Mouse (Mus musculus) stomach, embryonic 14.5 days (tissue): ENCODE measurements around the gene Vamp4. TPM values are rescaled to one million over a fixed set of nuclear protein-coding genes. Genes with fewer than 3 reads are reported as not detected.

Source experiments
- ATAC-seq: fragments of 200-750 bp; cut with Nextera tagmentation; 2 replicates; pipeline ENCODE4 v1.8.0; 2017; ENCODE audit warnings: low read depth, moderate TSS enrichment; ENCODE audit not compliant: insufficient number of reproducible peaks, insufficient read depth, low FRiP score
- H3K27ac ChIP-seq: fragments of 300-500 bp; sonication (generic); 2 replicates; pipeline ENCODE4 v1.5.1; 2014; ENCODE audit warnings: mild to moderate bottlenecking, low read length, moderate library complexity, mixed read lengths
- H3K27me3 ChIP-seq: fragments of 300-500 bp; sonication (generic); 2 replicates; pipeline ENCODE4 v1.6.1; 2014; ENCODE audit warnings: low read length, control low read depth, mixed read lengths; ENCODE audit not compliant: control insufficient read depth, insufficient read depth
- H3K36me3 ChIP-seq: fragments of 300-500 bp; sonication (generic); 2 replicates; pipeline ENCODE4 v1.6.1; 2014; ENCODE audit warnings: mild to moderate bottlenecking, control low read depth, low read length, moderate library complexity, mixed read lengths; ENCODE audit not compliant: control insufficient read depth, insufficient read depth
- H3K4me1 ChIP-seq: fragments of 300-500 bp; sonication (generic); 2 replicates; pipeline ENCODE4 v1.6.1; 2014; ENCODE audit warnings: low read length, control low read depth, mixed read lengths; ENCODE audit not compliant: control insufficient read depth, insufficient read depth
- H3K4me2 ChIP-seq: fragments of 300-500 bp; sonication (generic); replicated peaks from 2 replicates; pipeline ENCODE4 v1.6.1; 2014; ENCODE audit warnings: low read depth, low read length, control low read depth
- H3K4me3 ChIP-seq: fragments of 300-500 bp; sonication (generic); 2 replicates; pipeline ENCODE4 v1.5.1; 2014; ENCODE audit warnings: low read depth, low read length, control low read depth
- H3K9ac ChIP-seq: fragments of 300-500 bp; sonication (generic); replicated peaks from 2 replicates; pipeline ENCODE4 v1.6.1; 2014; ENCODE audit warnings: low read depth, mild to moderate bottlenecking, control low read depth, low read length, moderate library complexity, mixed read lengths
- H3K9me3 ChIP-seq: fragments of 300-500 bp; sonication (generic); 2 replicates; pipeline ENCODE4 v1.6.1; 2016; ENCODE audit warnings: low read depth, low read length, control low read depth; ENCODE audit not compliant: control insufficient read depth
- WGBS: fragments of 180-500 bp; shearing (Covaris S2); extraction: QIAGEN DNeasy Blood & Tissue Kit; methylation state at CpG from one replicate; pipeline ENCODE4 v1.1.7; 2014; 5-methylcytosine and 5-hydroxymethylcytosine counted together
- polyA plus RNA-seq: library from polyadenylated mRNA; unstranded; fragments of >200 nt; fragmentation: Nextera tagmentation; extraction: Ambion mirVana; gene quantifications from 2 replicates; pipeline ENCODE4 v1.2.1, GENCODE M21; 2014

Vamp4 gene
- polyA plus RNA-seq, 1 experiment from 2014 or later: 55.8 TPM

DNA sequence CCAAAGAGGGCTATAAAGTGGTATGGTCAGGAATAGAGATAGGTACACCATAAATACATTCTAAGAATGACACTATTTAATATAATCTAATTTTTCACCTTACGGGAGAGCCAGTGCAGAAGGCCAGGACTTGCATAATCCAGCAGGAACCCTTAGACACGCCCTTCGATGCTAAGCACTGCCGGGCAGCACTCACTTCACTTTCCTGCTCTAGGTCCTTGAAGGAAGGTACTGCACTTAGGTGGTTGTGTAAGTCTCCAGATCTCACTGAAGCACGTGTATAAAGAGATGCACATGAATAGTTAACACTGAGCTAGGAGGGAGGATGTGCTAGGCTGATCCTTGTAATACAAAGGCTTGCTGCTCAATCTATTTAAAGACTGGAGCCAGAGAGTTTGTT is 29.3 kb downstream of the Vamp4 start:
- Histone ChIP-seq H3K36me3 (peaks cover 6% of the 10 kb centered on the region; the same call in 1 of the 2 replicates), H3K27me3 (no peaks in the 10 kb centered on the region), H3K9ac (no peak overlapping the region), H3K4me1 (no peaks in the 10 kb centered on the region), H3K27ac (no peak overlapping the region), H3K4me2 (no peak overlapping the region), H3K4me3 (no peak overlapping the region), H3K9me3 (no peaks in the 10 kb centered on the region)
- ATAC-seq: no peak
- WGBS: 91% methylated on average over 5 of the region's 5 CpGs

DNA sequence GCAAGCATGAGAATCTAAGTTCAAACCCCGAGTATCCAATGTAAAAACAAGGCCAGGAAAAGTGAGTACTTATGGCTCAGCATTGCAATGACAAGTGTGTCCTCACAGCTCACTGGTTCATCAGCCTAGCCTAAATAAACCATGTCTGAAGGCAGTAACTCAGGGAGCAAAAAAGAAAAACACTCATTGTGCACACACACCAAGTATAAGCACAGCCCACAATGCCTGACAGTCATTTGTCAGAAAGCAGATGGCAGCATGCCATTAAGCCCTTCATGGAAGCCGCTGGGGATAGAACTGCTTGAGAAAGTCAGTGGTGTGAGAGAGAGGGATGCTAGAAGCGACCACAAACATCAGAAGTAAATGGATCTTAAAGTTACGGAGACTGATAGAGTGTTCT is 31.0 kb downstream of the Vamp4 start:
- peaks cover 6% of the 10 kb centered on the region; the same call in 1 of the 2 replicates for H3K36me3 ChIP-seq
- H3K27me3 ChIP-seq: no peaks in the 10 kb centered on the region
- H3K4me3 ChIP-seq: no peak overlapping the region
- no peaks in the 10 kb centered on the region for H3K4me1 ChIP-seq
- H3K9ac ChIP-seq: no peak overlapping the region
- no peak overlapping the region for H3K4me2 ChIP-seq
- no peak overlapping the region for H3K27ac ChIP-seq
- WGBS: 68% methylated on average over 4 of the region's 4 CpGs
- no peak for ATAC-seq
- H3K9me3 ChIP-seq: no peaks in the 10 kb centered on the region

GRCm38 (mm10) chr1:162608127-162608526 is 37.8 kb downstream of the Vamp4 start:
- H3K4me3 ChIP-seq: no peak overlapping the region
- H3K4me2 ChIP-seq: no peak overlapping the region
- no peak overlapping the region for H3K9ac ChIP-seq
- 32% methylated on average over 1 of the region's 1 CpGs for WGBS
- H3K9me3 ChIP-seq: no peaks in the 10 kb centered on the region
- no peaks in the 10 kb centered on the region for H3K27me3 ChIP-seq
- H3K4me1 ChIP-seq: no peaks in the 10 kb centered on the region
- H3K27ac ChIP-seq: no peak overlapping the region
- ATAC-seq: no peak
- no peaks in the 10 kb centered on the region; the same call in 1 of the 2 replicates for H3K36me3 ChIP-seq

DNA sequence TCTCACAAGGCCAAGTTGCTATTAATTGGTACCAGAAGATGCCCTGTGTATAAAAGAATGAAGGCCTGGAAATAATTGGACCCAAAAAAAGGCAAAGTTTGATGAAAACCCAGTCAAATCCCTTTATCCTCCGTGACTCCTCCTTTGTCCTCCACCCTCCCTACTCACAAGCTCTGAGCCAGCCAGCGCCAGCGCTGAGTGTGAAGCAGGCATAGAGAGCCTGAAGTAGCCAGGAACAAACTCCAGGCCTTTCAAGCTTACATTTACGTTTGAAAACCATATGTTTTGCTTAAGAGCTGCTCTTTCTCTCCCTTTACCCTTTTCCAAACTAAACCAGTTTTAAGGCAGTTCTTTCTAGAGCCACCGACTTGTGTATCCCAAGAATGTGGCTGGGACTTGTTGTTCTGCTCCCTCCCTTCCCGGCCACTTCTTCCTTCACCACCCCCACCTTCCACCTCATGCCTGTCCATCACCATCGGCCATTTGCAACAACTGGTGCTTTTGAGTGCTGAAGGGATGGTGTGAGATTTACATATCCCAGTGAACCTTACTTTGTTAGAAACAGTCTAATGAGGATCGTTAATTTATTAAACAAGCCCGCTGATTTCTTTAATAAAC is 39.4 kb downstream of the Vamp4 start:
- Histone ChIP-seq H3K4me1 (no peaks in the 10 kb centered on the region), H3K27me3 (no peaks in the 10 kb centered on the region), H3K4me2 (no peak overlapping the region), H3K4me3 (no peak overlapping the region), H3K27ac (no peak overlapping the region), H3K9ac (no peak overlapping the region), H3K9me3 (no peaks in the 10 kb centered on the region), H3K36me3 (no peaks in the 10 kb centered on the region)
- no peak for ATAC-seq
- WGBS: 36% methylated on average over 9 of the region's 9 CpGs

GRCm38 (mm10) chr1:162611191-162611590 is 40.9 kb downstream of the Vamp4 start:
- 65% methylated on average over 4 of the region's 4 CpGs for WGBS

GRCm38 (mm10) chr1:162615511-162615910 is 45.2 kb downstream of the Vamp4 start:
- no peak overlapping the region for H3K4me3 ChIP-seq
- 68% methylated on average over 1 of the region's 1 CpGs for WGBS
- no peak overlapping the region for H3K4me2 ChIP-seq
- H3K27ac ChIP-seq: no peak overlapping the region
- H3K27me3 ChIP-seq: no peaks in the 10 kb centered on the region
- no peak for ATAC-seq
- H3K4me1 ChIP-seq: no peaks in the 10 kb centered on the region
- H3K36me3 ChIP-seq: no peaks in the 10 kb centered on the region
- H3K9me3 ChIP-seq: no peaks in the 10 kb centered on the region
- no peak overlapping the region for H3K9ac ChIP-seq

More at GRCm38 (mm10) chr1:162611191-162611590, 40.9 kb downstream of the Vamp4 start:
- Histone ChIP-seq H3K4me2 (no peak overlapping the region), H3K9me3 (no peaks in the 10 kb centered on the region), H3K4me1 (no peaks in the 10 kb centered on the region), H3K27ac (no peak overlapping the region), H3K36me3 (no peaks in the 10 kb centered on the region), H3K9ac (no peak overlapping the region), H3K4me3 (no peak overlapping the region), H3K27me3 (no peaks in the 10 kb centered on the region)
- no peak for ATAC-seq

DNA sequence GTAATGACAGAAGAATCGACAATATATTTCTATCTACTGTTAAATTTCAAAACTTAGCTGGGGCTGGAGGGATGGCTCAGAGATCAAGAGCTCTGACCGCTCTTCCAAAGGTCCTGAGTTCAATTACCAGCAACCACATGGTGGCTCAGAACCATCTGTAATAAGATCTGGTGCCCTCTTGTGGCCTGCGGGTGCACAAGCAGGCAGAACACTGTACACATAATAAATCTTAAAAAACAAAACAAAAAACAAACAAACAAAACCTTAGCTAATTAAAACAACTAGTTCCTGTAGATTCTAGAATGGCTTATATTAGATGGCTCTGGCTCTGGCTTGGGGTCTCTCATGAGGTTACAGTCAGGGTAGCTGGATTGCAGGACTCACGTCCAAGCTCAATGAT is 50.2 kb downstream of the Vamp4 start:
- H3K27ac ChIP-seq: no peak overlapping the region
- H3K4me3 ChIP-seq: no peak overlapping the region
- H3K4me2 ChIP-seq: no peak overlapping the region
- H3K4me1 ChIP-seq: no peaks in the 10 kb centered on the region
- H3K9ac ChIP-seq: no peak overlapping the region
- WGBS: 75% methylated on average over 4 of the region's 4 CpGs
- H3K36me3 ChIP-seq: no peaks in the 10 kb centered on the region
- ATAC-seq: no peak
- H3K27me3 ChIP-seq: no peaks in the 10 kb centered on the region
- H3K9me3 ChIP-seq: no peaks in the 10 kb centered on the region

GRCm38 (mm10) chr1:162623895-162624294 is 53.6 kb downstream of the Vamp4 start:
- H3K27ac ChIP-seq: no peak overlapping the region
- no peaks in the 10 kb centered on the region for H3K27me3 ChIP-seq
- no peak overlapping the region for H3K4me2 ChIP-seq
- no peaks in the 10 kb centered on the region for H3K36me3 ChIP-seq
- no peaks in the 10 kb centered on the region for H3K9me3 ChIP-seq
- WGBS: 31% methylated on average over 4 of the region's 4 CpGs
- H3K4me3 ChIP-seq: no peak overlapping the region
- no peaks in the 10 kb centered on the region for H3K4me1 ChIP-seq
- no peak overlapping the region for H3K9ac ChIP-seq
- no peak for ATAC-seq

DNA sequence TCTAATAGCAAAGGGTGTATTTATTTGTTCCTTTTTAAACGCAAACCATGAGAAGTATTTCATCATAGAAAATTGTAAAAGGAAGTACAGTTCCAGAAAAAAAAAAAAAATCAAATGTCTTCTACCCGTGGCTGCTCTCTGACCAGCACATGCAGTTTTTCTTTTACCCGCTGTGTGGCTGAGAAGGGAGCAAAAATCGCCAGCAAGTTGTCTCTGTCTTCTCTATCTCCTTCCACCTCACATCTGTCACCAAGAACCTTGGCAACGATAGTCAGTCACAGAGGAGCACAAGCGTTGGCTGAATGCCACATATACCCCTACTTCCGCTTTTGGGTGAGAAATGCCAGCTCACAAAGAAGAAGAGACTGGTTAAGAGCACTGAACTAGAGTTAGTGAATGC is 54.9 kb downstream of the Vamp4 start:
- no peaks in the 10 kb centered on the region for H3K9me3 ChIP-seq
- H3K4me1 ChIP-seq: no peaks in the 10 kb centered on the region
- ATAC-seq: no peak
- no peak overlapping the region for H3K9ac ChIP-seq
- H3K4me2 ChIP-seq: no peak overlapping the region
- H3K27ac ChIP-seq: no peak overlapping the region
- WGBS: 61% methylated on average over 7 of the region's 7 CpGs
- H3K4me3 ChIP-seq: no peak overlapping the region
- H3K27me3 ChIP-seq: no peaks in the 10 kb centered on the region
- no peaks in the 10 kb centered on the region for H3K36me3 ChIP-seq
